Mouse (Mus musculus): ENCODE measurements around the gene Phf3. TPM values are rescaled to one million over a fixed set of nuclear protein-coding genes. Genes with fewer than 3 reads are reported as not detected.

The Phf3 gene
- polyA plus RNA-seq (2015; fragmentation: Nextera tagmentation; extraction: Ambion mirVana), result 18.9 and 25.5 TPM in 2 replicates

DNA sequence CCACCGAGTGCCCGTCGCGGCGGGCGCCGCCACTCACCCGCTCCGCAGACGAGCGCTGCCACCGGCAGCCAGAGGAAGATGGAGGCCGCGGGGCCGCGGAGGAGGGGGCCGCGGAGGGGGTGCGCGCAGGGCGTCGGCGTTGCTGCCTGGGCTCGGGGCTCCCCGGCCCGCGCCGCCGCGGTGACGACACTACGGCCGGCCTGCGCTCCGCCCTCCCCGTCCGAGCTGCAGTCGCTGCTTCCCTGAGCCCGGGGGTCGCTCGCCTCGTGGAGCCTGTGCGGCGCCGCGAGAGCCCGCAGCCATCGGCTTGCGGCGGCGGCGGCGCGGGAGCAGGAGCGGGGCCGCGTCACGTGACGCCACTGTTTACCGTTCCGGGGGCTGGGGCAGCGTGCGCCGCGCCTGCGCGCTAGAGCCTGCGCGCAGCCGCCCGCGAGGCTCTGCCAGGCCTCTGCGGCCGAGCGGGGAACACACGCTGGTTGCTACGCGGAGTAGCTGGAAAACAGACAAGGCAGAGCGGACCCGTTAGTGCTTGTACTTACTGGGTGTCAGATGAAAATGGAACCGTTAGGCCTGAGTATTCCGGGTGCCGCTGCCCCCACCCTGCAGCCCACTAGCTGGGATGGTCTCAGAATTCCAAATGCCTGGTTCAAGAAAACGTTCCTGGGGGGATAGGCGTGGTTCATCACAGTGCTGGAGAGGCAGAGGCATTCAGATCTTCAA, at the start of gene Phf3:
Phf3 (minus strand) TSS at position 381 of the 720 bp plus-strand sequence.

Other genes with a start within 250 kb of the Phf3 start
- not detected in 2 replicates for gene AC153137.1, start 104.0 kb upstream of the Phf3 start, polyA plus RNA-seq (2015; fragmentation: Nextera tagmentation; extraction: Ambion mirVana)